Mouse (Mus musculus) common myeloid progenitor, adult 5-6 weeks (primary cell): ENCODE results near the gene Rab37. TPM values are rescaled to one million over a fixed set of nuclear protein-coding genes. Genes with fewer than 3 reads are reported as not detected.

Source experiments
- ATAC-seq: replicated peaks from 2 replicates; pipeline ENCODE4 v1.8.0; 2016; ENCODE audit warnings: low read depth, mild to moderate bottlenecking, moderate TSS enrichment, inconsistent platforms; ENCODE audit not compliant: poor library complexity, severe bottlenecking
- total RNA-seq: library from RNA; stranded (forward); fragments of 200-1000, 187-1606 nt; gene quantifications from 2 replicates; pipeline ENCODE4 v1.2.3, GENCODE M21; 2017

Gene Rab37
- total RNA-seq, 1 experiment from 2014 or later = 61.5 TPM

GRCm38 (mm10) chr11:115119409-115119808 lies 28.2 kb downstream of the Rab37 start:
- ATAC-seq = peak; percentile 39; the same call in 1 of the 2 replicates

- no peak for ATAC-seq
Observed at GRCm38 (mm10) chr11:115128483-115128882, 37.3 kb downstream of the Rab37 start.

- ATAC-seq = no peak
Observed at GRCm38 (mm10) chr11:115129508-115130126, 38.4 kb downstream of the Rab37 start.

GRCm38 (mm10) chr11:115131768-115132381 lies 40.6 kb downstream of the Rab37 start:
- no peak for ATAC-seq

DNA sequence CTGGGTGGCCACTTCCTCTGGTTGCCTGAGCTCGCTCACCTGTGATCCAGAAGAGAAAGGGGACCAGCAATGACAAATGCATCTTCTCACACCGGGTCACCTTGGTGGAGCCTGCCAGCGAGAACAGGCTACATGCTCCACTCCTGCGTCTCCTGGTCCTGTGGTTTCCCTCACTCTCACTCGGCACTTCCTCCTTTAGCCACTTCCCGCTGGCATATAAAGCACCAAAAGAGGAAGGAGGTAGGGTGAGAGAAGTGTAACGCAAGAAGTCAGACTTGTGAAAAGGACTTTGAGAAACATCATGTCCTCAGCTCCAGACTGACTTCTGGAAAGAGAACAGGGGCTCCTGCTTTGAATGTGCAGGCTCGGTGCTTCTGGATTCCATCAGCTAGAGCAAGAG lies 42.6 kb downstream of the Rab37 start, which contains the start of gene Cd300lf:
Gene Cd300lf, minus strand, starts transcription at position 193 of the 400 bp plus-strand sequence.
- peak; percentile 99 for ATAC-seq

GRCm38 (mm10) chr11:115138597-115139262 lies 47.5 kb downstream of the Rab37 start:
- peak; percentile 76 for ATAC-seq

GRCm38 (mm10) chr11:115141970-115142369 lies 50.7 kb downstream of the Rab37 start:
- peak; percentile 57 for ATAC-seq

DNA sequence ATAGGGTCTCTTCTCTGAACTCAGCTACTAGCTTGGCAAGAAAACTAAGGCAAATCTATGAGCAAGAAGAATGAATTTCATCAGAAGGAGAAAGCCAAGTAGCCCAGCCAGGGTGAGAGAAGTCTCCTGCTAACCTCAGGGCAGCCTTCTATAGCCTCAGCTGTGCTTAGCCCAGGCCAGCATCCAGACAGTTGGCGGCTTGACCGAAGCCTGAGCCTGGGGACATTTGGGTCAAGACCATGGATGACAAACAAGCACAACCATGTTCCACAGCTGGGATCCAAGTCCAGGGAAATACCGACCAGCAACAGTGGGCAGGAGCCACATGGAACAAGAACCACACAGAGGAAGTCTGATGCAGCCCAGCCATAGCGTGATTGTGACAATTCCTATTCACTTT lies 56.6 kb downstream of the Rab37 start:
- ATAC-seq = no peak

GRCm38 (mm10) chr11:115150741-115151254 lies 59.6 kb downstream of the Rab37 start:
- ATAC-seq = no peak

DNA sequence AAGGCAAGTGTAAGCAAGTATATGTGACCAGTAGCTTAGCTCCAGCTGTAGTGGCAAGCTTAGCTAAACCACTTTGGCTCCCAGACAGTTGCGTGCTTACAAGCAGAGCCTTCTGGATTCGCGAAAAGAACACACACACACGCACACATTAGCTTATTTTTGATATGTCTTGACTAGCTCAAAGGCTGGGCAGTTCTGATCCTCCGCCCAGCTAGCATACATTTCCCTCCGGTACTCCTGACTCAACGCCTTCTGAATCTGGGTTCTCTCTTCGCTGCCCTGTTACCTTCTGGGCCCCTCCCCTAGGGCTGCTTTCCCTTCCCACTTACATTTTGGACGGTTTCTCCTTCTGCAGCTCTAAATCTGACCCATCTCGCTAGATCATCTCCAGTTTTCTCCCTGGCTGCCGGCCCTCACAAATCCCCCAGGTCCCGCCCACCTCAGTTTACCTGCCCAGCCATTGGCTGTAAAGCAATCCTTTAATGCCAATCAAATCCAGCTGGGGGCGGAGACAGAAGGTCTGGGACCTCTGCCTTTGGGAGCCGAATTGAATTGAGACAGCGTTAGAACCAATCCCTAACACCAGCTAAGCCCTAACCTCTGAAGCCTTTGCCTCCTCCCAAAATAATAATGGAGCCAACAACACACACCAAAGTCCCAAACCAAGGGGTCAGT lies 60.7 kb downstream of the Rab37 start:
- no peak for ATAC-seq

DNA sequence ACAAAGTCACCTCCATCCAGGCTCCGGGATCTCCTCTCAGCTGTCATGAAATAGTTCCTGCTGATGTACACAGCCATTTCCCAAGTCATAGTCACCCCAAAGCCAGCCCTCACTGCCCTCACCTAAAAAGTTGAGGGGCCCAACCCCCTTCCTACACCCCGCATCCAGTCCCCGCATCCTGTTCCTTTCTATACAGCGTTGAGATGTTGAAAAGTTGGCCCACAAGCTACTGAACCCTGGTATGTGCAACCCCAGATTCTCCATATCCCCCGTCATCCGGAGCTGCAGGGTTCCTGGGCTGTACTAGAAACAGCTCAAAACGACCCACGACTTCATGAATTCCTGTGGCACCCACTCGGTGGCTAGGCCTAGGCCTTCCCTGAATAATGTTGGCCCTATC lies 61.9 kb downstream of the Rab37 start:
- ATAC-seq = no peak

GRCm38 (mm10) chr11:115153699-115154292 lies 62.6 kb downstream of the Rab37 start:
- ATAC-seq = peak; percentile 88

DNA sequence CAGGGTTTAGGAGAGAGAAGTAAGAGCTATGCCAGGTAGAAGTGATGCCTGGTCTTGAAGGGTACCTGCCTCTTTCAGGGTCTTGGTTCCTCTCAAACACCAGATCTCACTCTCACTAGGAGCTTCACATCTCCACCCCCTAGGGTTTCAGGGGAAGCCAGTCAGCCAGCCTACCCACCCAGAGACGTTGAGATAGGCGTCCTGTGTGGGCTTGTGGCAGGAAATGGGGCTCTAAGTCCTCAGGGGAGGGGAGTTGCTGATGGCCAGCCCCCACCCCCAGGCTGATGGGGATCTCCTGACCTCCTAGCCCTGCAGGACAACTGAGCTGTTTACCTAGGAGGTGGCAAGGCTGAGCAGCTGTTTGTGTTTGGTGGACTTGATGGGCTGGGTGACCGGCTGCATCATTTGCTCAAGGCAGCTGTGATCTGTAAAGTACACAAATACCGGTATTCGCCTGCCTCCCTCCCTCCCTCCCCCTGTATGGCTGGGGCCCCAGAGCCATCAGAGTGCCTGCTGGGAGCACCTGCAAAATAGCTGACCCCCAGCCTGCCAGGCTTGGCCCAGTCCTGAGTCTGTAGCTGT lies 63.9 kb downstream of the Rab37 start:
- peak; percentile 26 for ATAC-seq

DNA sequence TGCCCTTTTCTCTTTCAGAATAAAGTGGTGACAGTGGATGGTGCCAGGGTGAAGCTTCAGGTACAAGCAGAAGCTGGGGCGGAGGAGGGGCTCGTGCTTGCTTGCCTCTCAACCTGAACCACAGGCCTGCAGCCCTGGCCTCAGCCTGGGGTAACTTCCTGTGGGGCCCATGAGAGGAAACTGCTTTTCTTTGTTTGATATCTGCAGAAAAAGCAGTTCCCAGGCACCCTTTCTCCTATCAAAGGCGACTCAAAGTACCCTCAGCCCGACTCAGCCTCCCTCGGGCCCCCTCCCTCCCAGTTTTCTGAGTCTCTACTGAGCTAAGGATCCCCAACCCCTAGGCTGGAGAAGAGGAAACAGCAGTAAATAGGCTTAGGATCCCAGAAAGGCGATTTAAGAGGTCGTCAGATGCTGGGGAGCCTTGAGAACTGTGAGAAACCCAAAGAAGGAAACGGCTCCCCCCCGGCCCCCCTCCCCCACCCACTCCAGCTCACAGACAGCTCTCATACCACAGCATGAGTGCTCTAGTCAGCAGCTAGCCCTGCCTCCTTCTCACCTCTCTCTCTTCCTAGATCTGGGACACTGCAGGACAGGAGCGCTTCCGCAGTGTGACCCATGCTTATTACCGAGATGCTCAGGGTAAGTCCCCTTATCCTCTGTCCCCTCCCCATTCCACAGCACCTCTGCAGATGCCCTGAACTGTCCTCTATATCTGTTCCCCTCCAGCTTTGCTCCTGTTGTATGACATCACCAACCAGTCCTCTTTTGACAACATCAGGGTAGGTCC lies 66.9 kb downstream of the Rab37 start:
- peak; percentile 40 for ATAC-seq

GRCm38 (mm10) chr11:115160016-115160797 lies 69.0 kb downstream of the Rab37 start:
- no peak for ATAC-seq

GRCm38 (mm10) chr11:115160883-115161577 lies 69.8 kb downstream of the Rab37 start:
- ATAC-seq = no peak

GRCm38 (mm10) chr11:115161578-115162204 lies 70.5 kb downstream of the Rab37 start:
- no peak for ATAC-seq
